Mouse (Mus musculus) kidney, postnatal 25 days (tissue): Measurements from ENCODE around the gene Acoxl.
A peak's percentile ranks its signal among the peaks of the same experiment; 100 is the strongest.

Experiments used
- DNase-seq, 2 experiments: peaks; one replicate each; pipeline ENCODE4 v3.0.0; 2021; ENCODE audit warnings: mixed read lengths in 2 of 2

The Acoxl gene

GRCm38 (mm10) chr2:128038259-128038890, 199.7 kb downstream of the Acoxl start:
- DNase-seq: no peak

DNA sequence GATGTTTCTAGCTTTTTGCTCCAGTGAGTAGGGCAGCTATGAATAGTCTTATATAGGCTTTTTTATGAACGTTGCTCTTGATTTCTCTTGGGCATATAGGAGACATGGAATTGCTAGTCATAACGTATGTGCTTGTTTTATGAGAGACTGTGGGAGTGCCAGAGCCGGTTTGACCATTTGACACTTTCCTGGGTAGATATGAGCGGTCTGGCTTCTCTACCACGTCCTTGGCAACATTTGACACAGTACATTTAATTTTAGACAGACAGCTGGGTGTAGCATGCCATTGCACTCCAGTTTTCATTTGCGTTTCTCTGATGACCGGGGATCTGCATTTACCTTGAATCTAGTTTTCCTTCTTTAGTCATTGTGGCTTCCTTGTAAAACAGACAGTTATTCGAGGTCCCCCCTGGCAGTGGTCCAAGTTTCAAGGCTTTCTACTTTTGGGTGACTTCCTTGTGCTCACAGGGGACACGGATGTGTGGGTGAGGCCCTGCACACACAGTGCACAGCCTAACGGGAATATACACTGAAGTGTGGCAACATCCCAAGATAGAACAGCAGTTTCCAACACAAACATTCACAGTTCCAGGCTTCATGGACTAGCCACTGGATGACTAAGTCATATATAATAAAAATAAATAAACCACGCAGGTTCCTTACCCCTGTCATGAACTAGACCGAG, 202.5 kb downstream of the Acoxl start:
- no peak for DNase-seq

- no peak for DNase-seq
Measured at GRCm38 (mm10) chr2:128046454-128046853, 207.8 kb downstream of the Acoxl start.

DNA sequence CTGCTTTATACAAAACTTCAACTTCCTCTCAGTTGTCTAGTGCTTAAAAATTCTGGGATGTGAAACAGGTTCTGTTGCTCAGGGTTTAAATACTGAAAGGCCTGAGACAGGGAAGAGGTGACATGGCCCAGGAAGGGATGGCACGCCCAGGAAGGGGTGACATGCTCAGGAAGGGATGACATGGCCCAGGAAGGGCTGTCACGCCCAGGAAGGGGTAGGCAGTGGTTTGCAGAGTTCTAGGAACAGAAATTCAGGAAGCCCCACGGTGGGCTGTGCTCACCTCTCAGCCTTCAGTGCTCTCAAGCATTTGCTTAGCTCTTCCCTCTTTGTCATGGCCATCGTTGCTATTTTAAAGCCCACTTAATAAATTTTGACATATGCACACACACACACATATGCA, 216.2 kb downstream of the Acoxl start:
- DNase-seq: no peak

DNA sequence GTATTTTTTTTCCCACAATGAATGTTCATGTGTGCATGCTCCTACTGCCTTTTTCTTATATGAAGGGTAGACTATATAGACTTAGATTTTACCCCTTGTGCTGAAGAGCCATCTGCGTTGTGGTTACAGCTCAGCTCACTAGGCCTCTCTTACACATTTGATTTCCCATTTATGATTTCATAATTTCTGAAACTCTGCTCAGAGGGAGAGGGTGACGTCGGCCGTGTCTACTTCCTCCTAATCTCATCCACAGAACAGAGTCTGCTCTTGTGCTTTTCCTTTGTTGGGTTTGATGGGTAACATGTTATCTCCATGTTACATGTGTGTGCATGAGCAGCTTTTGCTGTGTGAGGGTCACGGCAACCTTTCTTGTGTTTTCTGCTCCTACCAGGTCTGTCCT, 219.2 kb downstream of the Acoxl start:
- no peak for DNase-seq

DNA sequence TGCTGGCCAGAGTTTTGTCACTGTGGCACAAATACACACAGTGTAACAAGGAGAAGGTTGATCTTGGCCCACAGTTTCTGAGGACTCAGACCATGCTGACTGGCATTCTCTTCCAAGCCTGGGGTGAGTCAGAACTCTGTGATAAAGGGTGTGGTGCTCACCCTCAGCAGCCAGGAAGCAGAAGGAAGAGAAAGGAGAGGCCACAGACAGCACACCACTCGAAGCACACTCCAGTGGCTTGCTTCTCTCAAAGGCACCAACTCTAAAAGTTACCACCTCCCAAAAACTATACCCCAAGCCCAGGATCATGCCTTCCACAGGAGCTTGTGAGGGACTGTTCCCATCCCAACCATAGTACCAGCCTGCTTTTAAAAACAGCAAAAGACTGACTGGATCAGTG, 220.0 kb downstream of the Acoxl start:
- DNase-seq: no peak

DNA sequence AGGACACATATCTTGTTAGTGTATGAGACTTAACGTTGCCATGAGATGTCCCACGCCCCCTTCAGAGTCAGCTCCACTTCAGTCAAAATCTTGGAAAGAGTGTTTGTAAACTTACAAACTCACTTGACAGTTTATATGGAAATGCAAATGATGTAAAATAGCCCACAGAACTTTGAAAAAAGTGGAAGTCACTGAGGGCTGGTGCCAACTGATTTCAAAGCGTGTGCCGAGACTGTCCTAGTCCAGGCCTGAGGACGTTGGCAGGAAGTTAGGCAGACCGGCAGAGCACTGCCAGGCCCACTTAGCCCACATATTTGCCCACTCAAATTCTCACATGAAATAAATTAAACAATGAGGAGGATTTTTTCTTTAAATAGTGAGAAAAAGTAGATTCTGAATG, 221.5 kb downstream of the Acoxl start:
- DNase-seq: no peak

GRCm38 (mm10) chr2:128060680-128061287, 222.1 kb downstream of the Acoxl start:
- no peak for DNase-seq

- no peak for DNase-seq
Measured at GRCm38 (mm10) chr2:128061491-128061890, 222.8 kb downstream of the Acoxl start.

- DNase-seq: no peak
Measured at GRCm38 (mm10) chr2:128062756-128063155, 224.1 kb downstream of the Acoxl start.

- no peak for DNase-seq
Measured at GRCm38 (mm10) chr2:128065013-128065412, 226.3 kb downstream of the Acoxl start.

- DNase-seq: no peak
Measured at GRCm38 (mm10) chr2:128065576-128065975, 226.9 kb downstream of the Acoxl start.

- DNase-seq: no peak
Measured at GRCm38 (mm10) chr2:128067162-128067561, 228.5 kb downstream of the Acoxl start.

GRCm38 (mm10) chr2:128067596-128067995, 228.9 kb downstream of the Acoxl start:
- no peak for DNase-seq

GRCm38 (mm10) chr2:128068176-128068575, 229.5 kb downstream of the Acoxl start:
- no peak for DNase-seq

DNA sequence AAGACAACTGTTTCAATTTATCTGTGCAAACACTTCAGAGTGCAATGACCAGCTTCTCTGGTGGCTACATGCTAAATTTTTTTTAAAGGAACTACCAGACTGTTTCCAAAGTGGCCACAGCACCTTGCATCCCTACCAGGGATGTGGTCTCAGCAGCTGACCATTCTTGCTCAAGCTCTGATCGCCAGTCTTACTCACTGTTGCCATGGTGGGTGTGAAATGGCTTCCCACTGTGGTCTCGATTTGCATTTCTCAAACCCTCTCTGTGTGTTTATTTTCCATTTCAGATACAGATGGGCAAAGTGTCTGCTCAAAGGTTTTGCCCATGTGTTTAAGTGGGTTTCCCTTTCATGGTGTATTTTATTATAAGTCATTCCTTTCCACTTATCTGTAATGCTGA, 230.3 kb downstream of the Acoxl start:
- no peak for DNase-seq

DNA sequence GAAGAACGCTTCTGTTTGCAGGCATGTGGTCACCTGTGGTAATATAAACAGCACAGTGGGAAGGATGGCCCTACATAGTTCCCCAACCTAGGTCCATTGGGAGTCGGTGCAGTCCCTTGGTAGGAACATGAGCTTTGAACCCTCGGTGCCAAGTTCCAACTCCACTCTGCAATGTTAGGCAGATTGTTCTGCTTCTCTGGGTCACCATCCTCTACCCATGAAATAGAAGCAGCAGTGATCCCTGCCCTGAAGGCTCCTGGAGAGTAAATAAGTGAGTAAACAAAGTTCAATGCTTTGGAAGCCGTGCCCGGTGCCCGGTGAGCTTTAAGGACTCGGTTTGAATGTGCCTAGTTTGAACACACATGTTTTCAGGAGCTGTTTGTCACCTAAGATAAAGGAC, 233.1 kb downstream of the Acoxl start:
- DNase-seq: peak in 1 of 2 experiments; percentile 16

DNA sequence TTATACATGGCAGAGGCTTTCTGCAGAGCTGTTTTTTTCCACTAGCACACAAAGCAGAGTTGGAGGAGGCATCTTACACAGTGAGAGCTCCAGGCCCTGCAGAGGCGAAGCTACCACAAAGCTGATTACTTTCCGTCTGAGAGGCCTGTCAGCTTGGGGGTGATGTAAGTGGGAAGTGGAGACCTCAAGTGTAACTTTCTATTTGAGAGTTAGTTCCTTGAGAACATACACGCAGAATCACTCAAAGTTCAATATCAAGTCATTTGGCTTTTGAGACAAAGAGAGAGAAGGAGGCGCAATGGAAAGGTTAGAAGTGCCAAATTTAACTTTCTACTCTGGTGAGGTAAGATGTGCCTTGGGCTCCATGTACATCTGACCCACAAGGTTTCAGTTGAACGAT, 234.3 kb downstream of the Acoxl start:
- no peak for DNase-seq

- no peak for DNase-seq
Measured at GRCm38 (mm10) chr2:128073603-128074002, 234.9 kb downstream of the Acoxl start.

GRCm38 (mm10) chr2:128076936-128077335, 238.3 kb downstream of the Acoxl start:
- DNase-seq: no peak

DNA sequence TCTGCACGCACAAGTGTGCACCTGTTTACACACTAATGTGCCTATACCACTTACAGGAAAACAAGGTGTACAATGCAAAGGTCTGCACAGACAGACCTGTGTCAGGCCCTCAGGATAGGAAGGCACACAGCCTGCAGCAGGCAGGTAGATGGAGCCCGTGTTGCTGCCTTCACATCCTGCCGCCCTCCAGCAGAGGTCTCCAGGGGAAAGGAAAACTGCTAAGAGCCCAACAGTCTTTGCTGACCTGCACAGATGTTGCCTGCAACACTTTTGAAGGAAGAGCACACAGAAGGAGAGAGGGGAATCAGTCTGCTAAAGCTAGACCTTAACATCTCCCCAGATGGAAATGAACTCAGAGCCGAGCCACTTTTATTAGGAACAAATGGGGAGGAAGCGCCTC, 240.2 kb downstream of the Acoxl start:
- DNase-seq: peak; percentile 60 to 70

DNA sequence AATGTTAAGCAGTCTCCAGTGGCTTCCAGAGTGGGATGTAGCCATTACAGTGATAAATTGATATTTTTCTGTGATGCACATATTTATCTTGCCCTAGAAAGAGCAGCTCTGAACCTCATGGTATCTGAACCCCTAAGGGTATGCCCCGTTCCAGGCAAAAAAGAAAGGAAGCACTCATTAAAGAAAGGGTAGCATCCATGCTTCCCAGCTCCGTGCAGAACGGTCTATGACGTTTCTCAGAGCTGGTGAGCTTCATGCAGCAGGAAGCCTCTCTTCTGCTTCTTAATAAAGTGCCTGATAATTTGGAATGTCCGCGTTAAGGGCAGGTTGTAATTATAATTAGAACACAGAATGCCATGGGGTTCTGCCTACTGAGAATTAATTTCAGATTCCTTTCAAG, 240.6 kb downstream of the Acoxl start:
- no peak for DNase-seq

DNA sequence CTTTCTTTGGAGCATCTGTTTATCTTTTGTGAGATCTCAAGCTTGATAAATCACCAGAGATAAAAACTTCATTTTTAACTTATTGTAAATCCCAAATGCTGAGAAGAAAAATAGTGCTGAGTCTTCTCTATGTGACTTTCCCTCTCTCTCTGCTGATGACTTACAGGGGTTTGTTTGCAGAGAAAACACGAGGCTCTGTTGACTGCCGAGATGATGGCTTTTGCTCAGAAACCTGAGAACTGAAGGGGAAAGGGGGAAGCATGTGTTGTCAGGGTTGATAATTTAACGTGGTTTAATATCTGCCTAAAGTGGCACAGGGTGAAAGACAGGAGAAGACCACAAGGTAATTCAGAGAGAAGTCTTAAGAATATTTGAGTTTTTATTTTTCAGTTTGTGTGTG, 245.2 kb downstream of the Acoxl start:
- DNase-seq: no peak

- no peak for DNase-seq
Measured at GRCm38 (mm10) chr2:128084607-128085006, 245.9 kb downstream of the Acoxl start.
